Mouse (Mus musculus) kidney, embryonic 16.5 days (tissue): ENCODE data around the gene Smad3. TPM values are rescaled to one million over a fixed set of nuclear protein-coding genes. Genes with fewer than 3 reads are reported as not detected.

Source experiments
- ATAC-seq: fragments of 200-750 bp; cut with Nextera tagmentation; 2 replicates; pipeline ENCODE4 v1.8.0; 2017; ENCODE audit warnings: moderate TSS enrichment; ENCODE audit not compliant: low FRiP score, low TSS enrichment
- H3K27ac ChIP-seq: fragments of 300-500 bp; sonication (generic); 2 replicates; pipeline ENCODE4 v1.5.1; 2014; ENCODE audit warnings: low read length
- H3K27me3 ChIP-seq: fragments of 300-500 bp; sonication (generic); 2 replicates; pipeline ENCODE4 v1.6.1; 2014; ENCODE audit warnings: low read length, control low read depth, mixed read lengths; ENCODE audit not compliant: insufficient read depth
- H3K36me3 ChIP-seq: fragments of 300-500 bp; sonication (generic); 2 replicates; pipeline ENCODE4 v1.6.1; 2014; ENCODE audit warnings: low read length, control low read depth, mixed read lengths; ENCODE audit not compliant: insufficient read depth
- H3K4me1 ChIP-seq: fragments of 300-500 bp; sonication (generic); 2 replicates; pipeline ENCODE4 v1.6.1; 2014; ENCODE audit warnings: low read length, control low read depth, mixed read lengths; ENCODE audit not compliant: insufficient read depth
- H3K4me2 ChIP-seq: fragments of 300-500 bp; sonication (generic); replicated peaks from 2 replicates; pipeline ENCODE4 v1.6.1; 2014; ENCODE audit warnings: low read depth, low read length
- H3K4me3 ChIP-seq: fragments of 300-500 bp; sonication (generic); 2 replicates; pipeline ENCODE4 v1.5.1; 2014; ENCODE audit warnings: mild to moderate bottlenecking, low read length
- H3K9ac ChIP-seq: fragments of 300-500 bp; sonication (generic); replicated peaks from 2 replicates; pipeline ENCODE4 v1.6.1; 2014; ENCODE audit warnings: low read length
- H3K9me3 ChIP-seq: fragments of 300-500 bp; sonication (generic); 2 replicates; pipeline ENCODE4 v1.6.1; 2016; ENCODE audit warnings: low read length, control low read depth
- WGBS: fragments of 180-500 bp; shearing (Covaris S2); extraction: QIAGEN DNeasy Blood & Tissue Kit; methylation state at CpG from one replicate; pipeline ENCODE4 v1.1.7; 2014; 5-methylcytosine and 5-hydroxymethylcytosine counted together
- polyA plus RNA-seq: library from polyadenylated mRNA; unstranded; fragments of >200 nt; fragmentation: Nextera tagmentation; extraction: Ambion mirVana; gene quantifications from 2 replicates; pipeline ENCODE4 v1.2.1, GENCODE M21; 2015

Smad3 gene
- polyA plus RNA-seq, 1 experiment from 2014 or later, result 27.8 TPM

DNA sequence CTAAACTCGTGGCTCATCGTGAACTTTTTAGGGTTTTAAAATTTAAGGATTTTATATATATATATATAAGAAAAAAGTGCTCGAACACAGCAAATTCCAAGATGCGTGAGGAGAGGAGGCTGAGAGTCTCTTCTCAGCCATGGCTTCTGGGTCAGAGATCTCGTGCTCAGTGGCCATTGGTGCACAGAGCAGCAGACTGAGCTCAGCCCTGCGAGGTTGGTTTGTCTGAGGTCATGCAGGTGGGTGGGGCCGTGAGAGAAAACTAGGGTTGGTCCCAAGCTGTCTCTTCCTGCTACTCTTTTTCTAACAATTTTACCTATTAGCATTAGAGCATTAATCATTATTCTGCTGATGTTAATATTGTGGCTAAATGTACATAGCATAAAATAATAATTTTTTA is 124.5 kb downstream of the Smad3 start:
- ATAC-seq, result no peak

DNA sequence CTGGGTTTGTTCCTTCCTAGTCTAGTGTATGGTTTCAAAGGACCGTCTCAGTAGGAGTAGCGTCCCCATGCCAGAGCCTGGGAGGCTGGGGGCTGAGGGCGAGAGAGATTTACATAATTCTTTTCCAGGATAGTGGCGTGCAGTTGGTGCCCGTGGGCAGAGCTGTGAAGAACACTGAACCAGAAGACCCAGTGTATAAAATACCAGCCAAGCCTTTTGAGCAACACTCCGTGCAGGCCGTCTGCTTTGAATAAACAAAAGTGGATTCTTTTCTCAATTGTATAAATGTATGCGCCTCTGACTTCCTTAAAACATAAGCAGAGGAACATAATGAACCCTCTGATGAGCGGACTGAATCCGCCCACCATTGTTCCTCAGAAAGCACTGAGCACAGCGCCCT is 124.9 kb downstream of the Smad3 start:
- ATAC-seq, result no peak
- no peak overlapping the region for H3K4me2 ChIP-seq

More for the DNA sequence above, 124.5 kb downstream of the Smad3 start:
- Histone ChIP-seq H3K36me3 (peaks cover 10% of the 10 kb centered on the region), H3K27me3 (no peaks in the 10 kb centered on the region), H3K9ac (no peak overlapping the region), H3K9me3 (no peaks in the 10 kb centered on the region), H3K4me3 (no peak overlapping the region), H3K27ac (no peak overlapping the region), H3K4me1 (no peaks in the 10 kb centered on the region), H3K4me2 (no peak overlapping the region)
- 85% methylated on average over 7 of the region's 7 CpGs for WGBS

DNA sequence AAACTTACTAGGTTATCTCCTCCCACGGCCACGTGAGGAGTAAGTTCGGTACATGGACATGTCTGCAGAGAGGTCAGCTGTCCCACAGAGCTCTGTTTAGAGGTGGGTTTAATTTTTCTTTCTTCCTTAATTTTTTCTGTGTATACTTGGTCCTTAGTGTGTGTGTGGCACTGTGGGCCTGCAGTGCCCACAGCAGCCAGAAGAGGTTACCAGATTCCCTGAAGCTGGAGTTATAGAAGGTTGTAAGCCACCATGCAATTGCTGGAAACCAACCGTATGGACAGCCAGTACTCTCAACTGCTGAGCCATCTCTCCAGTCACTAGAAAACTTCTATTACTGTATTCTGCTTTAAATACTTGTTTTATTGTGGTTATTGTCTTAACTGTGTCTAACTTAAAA is 125.7 kb downstream of the Smad3 start:
- ATAC-seq, result no peak
- Histone ChIP-seq H3K4me3 (no peak overlapping the region), H3K27me3 (no peaks in the 10 kb centered on the region), H3K4me1 (no peaks in the 10 kb centered on the region), H3K4me2 (no peak overlapping the region), H3K9ac (no peak overlapping the region), H3K9me3 (no peaks in the 10 kb centered on the region), H3K36me3 (peaks cover 10% of the 10 kb centered on the region), H3K27ac (no peak overlapping the region)
- 91% methylated on average over 4 of the region's 4 CpGs for WGBS

More for the DNA sequence above, 124.9 kb downstream of the Smad3 start:
- no peak overlapping the region for H3K9ac ChIP-seq
- no peaks in the 10 kb centered on the region for H3K27me3 ChIP-seq
- 80% methylated on average over 11 of the region's 11 CpGs for WGBS
- H3K4me3 ChIP-seq, result no peak overlapping the region
- H3K9me3 ChIP-seq, result no peaks in the 10 kb centered on the region
- H3K36me3 ChIP-seq, result peaks cover 10% of the 10 kb centered on the region
- no peak overlapping the region for H3K27ac ChIP-seq
- H3K4me1 ChIP-seq, result no peaks in the 10 kb centered on the region

DNA sequence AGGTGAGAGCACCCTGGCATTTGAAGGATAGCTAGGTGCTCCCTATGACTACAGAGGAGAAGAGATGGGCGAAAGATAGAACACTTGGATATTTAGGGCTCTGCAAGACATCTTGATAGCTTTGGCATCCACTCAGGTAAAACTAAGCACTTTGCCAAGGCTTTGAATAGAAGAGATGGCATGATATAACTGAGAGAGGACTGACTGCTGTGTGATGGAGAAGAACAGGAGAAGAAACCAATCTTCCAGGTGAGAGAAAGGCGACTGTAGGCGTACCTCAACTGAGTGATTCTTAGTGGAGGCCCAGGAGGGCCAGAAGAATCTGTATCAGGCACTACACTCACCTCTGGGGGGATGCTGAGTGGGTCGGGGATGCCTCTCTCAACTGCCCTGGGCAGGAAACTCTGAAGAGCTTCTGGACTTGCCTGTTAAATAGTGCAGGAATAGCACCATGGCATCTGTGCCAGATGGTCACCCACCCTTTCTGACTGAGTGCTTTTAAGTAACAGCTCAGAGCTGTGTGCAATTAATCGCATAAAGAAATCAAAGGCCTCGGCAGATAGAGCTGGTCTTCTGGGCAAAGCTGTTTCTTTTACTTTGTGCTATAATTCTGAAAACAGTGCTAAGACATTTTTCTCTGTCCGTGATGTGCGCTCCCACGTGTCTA is 132.6 kb downstream of the Smad3 start:
- no peak for ATAC-seq
- Histone ChIP-seq H3K4me2 (no peak overlapping the region), H3K9me3 (no peaks in the 10 kb centered on the region), H3K27ac (no peak overlapping the region), H3K27me3 (no peaks in the 10 kb centered on the region), H3K36me3 (peaks cover 13% of the 10 kb centered on the region), H3K4me3 (no peak overlapping the region), H3K4me1 (no peaks in the 10 kb centered on the region), H3K9ac (no peak overlapping the region)
- WGBS, result 91% methylated on average over 9 of the region's 9 CpGs

DNA sequence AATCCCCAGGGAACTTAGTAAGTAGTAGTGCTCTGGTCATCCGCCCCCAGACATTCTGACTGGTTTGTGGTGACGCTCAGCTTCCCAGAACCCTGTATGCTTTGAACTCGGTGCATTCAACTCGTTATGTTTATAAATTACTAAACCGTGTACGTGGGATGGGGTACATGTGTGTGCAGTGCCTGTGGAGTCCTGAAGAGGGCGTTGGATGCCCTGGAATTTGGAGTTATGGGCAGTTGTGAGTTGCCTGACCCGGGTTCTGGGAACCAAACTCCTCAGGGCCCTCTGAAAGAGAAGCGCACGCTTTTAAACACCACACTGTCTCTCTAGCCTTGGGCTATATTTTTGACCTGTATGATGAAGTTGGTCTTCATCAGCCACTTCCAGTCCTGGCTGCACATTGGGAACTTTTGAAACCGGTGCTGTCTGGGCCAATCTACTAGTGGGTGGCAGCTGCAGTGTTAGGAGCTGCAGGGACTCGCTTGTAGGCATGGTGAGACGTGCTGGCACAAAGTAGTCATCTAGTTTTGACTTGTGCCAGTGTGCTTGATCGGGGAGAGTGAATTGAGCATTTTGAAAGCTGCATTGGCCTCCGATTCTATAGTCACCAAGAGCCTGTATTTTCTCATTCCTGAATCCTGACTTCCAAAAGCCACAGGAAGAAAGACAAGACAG is 133.8 kb downstream of the Smad3 start:
- Histone ChIP-seq H3K4me2 (no peak overlapping the region), H3K4me3 (no peak overlapping the region), H3K9me3 (no peaks in the 10 kb centered on the region), H3K27ac (no peak overlapping the region), H3K4me1 (no peaks in the 10 kb centered on the region), H3K9ac (no peak overlapping the region), H3K36me3 (peaks cover 12% of the 10 kb centered on the region), H3K27me3 (no peaks in the 10 kb centered on the region)
- no peak for ATAC-seq
- 76% methylated on average over 15 of the region's 15 CpGs for WGBS

DNA sequence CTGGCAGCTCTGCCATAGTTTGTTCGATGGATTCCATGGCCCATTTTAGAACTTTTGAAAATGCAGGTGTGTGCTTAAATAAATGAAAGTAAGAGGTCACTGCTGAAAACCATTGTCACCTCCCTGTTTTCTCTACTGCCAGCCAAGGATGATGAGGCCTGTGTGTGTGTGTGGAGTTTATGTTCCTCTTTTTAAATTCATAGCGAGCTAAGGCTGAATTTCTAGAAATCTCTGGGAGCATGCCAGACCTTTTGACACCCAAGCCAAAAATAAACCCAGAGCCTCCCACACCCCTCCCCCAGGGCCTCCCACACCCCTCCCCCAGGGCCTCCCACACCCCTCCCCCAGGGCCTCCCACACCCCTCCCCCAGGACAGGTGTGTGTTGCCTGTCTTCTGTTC is 139.8 kb downstream of the Smad3 start:
- H3K27me3 ChIP-seq, result no peaks in the 10 kb centered on the region
- H3K4me2 ChIP-seq, result no peak overlapping the region
- H3K4me1 ChIP-seq, result peaks cover 8% of the 10 kb centered on the region
- WGBS, result 91% methylated on average over 2 of the region's 2 CpGs
- no peak for ATAC-seq
- peaks cover 32% of the 10 kb centered on the region for H3K36me3 ChIP-seq
- no peaks in the 10 kb centered on the region for H3K9me3 ChIP-seq
- H3K27ac ChIP-seq, result no peak overlapping the region
- H3K9ac ChIP-seq, result no peak overlapping the region
- no peak overlapping the region for H3K4me3 ChIP-seq

DNA sequence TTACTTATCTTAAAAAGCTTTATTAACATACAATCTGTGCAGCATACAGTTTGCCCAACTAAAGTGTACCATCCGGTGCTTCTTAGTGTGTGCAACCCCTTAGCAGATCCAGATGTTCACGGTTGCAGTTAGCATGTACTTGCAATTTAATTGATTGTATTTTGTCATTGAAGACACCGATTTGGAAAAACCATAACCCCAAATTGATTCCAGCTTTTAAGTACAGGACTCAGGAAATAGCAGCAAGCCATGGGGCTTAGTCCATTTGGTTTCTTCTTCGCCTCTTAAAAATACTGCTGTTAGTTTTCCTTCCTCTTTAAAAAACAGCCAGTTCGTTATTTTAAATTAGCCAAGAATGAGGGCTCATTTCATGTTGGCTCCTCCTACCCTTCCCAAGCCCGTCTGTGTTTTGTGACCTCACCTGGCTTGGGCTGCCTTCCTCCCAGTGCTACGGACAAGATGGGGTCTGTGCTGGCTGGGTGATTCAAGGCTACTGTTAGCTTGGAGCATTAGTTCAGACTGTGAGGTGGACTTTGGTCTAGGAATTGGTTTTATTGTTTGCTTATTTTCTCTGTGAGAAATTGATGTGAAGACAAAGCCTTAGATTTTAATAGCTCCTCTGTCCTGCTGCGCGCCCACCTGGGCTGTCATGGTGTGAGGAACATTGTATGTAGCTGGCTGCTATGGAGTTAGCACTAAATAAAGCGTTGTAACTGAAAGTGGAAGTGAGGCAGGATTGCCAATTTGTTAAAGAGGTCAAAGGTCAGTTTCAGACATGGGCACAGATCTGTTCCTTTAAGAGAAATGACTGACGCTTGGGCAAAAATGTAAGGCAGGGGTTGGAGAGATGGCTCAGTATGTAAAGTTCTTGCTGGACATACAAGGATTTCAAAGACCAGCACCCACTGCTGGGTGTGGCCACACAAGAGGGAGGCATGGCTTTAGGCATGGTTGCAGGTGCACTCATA is 143.5 kb downstream of the Smad3 start:
- no peak overlapping the region for H3K4me2 ChIP-seq
- H3K27me3 ChIP-seq, result no peaks in the 10 kb centered on the region
- H3K9ac ChIP-seq, result no peak overlapping the region
- WGBS, result 73% methylated on average over 11 of the region's 11 CpGs
- no peak overlapping the region for H3K27ac ChIP-seq
- H3K4me1 ChIP-seq, result peaks cover 39% of the 10 kb centered on the region
- peaks cover 20% of the 10 kb centered on the region for H3K36me3 ChIP-seq
- no peak for ATAC-seq
- H3K9me3 ChIP-seq, result no peaks in the 10 kb centered on the region
- H3K4me3 ChIP-seq, result no peak overlapping the region

DNA sequence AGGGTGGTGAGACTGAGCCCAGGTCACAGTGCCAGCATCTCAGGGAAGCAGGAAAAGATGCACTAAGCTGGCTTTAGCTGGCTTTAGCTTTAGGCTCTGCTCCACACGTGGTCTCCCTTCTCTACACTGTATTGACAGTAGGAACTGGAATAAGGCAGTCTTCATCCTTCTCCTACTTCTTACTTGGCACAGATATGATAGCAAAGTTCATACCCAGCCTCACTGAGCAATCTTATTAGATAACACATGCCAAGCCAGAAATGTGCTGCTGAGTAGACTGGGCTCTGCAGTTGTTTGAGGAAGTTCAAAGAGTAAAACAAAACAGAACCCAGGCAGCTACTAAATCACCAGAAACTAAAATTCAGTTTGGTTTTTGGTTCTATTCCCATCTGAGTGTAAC is 144.2 kb downstream of the Smad3 start:
- H3K9me3 ChIP-seq, result no peaks in the 10 kb centered on the region
- H3K4me3 ChIP-seq, result no peak overlapping the region
- WGBS, result 38% methylated on average over 1 of the region's 1 CpGs
- H3K36me3 ChIP-seq, result peaks cover 17% of the 10 kb centered on the region
- peaks cover 39% of the 10 kb centered on the region for H3K4me1 ChIP-seq
- H3K27ac ChIP-seq, result no peak overlapping the region
- no peaks in the 10 kb centered on the region for H3K27me3 ChIP-seq
- ATAC-seq, result no peak
- H3K9ac ChIP-seq, result no peak overlapping the region
- H3K4me2 ChIP-seq, result no peak overlapping the region

DNA sequence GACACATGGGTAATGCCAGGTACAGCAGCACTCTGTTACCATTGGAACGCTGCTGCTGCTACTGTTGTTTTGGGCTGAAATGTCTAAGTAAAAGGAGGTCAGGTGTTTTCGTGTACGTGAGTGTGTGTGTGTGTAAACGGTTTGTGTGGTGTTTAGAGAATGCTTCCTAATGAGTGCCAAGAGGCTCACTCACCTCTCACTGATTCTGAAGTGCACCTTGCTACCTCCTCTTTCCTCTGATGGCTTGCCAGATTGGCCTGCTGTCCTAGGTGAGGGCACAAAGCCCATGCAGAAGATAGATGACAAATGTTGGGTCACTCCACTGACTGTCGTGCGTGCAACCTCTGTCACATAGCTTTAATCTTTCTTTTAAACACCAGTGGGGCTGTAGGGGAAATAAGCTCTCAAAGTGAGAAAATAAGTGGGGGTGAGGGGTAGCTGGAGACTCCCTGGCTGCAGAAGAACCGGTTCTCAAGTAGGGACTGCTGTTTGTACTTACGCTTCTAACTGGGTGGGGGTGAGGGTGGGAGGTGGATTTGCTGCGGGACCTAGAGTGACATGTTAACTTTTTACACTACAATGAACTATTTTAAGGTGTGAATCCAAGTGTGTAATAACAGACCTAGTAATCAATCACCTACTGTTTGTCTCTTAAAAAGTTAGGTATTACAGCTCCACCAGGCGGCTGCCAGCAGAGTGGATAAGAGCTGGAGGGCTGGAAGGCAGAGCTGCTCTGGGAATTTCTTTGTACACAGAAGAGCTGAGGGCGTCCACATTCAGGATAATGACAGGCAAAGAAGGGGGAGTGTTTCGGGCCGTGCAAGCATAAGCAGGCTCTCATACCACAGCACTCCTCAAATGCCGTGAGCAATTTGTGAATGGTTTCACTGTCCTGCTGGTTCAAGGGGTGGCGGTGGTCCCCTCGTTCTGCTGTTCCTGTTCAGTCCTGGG is 145.0 kb downstream of the Smad3 start:
- peaks cover 39% of the 10 kb centered on the region for H3K4me1 ChIP-seq
- no peaks in the 10 kb centered on the region for H3K9me3 ChIP-seq
- ATAC-seq, result peak; percentile 66
- peaks cover 11% of the 10 kb centered on the region for H3K36me3 ChIP-seq
- no peak overlapping the region; the same call in 1 of the 2 replicates for H3K9ac ChIP-seq
- WGBS, result 41% methylated on average over 16 of the region's 16 CpGs
- no peak overlapping the region for H3K4me3 ChIP-seq
- H3K4me2 ChIP-seq, result peak overlapping the region; percentile 10; the same call in 1 of the 2 replicates
- H3K27me3 ChIP-seq, result no peaks in the 10 kb centered on the region
- H3K27ac ChIP-seq, result peak overlapping the region; percentile 47; the same call in 1 of the 2 replicates
